ENCODE assay signal across 16 mouse cellular contexts in the genomic region with DNA sequence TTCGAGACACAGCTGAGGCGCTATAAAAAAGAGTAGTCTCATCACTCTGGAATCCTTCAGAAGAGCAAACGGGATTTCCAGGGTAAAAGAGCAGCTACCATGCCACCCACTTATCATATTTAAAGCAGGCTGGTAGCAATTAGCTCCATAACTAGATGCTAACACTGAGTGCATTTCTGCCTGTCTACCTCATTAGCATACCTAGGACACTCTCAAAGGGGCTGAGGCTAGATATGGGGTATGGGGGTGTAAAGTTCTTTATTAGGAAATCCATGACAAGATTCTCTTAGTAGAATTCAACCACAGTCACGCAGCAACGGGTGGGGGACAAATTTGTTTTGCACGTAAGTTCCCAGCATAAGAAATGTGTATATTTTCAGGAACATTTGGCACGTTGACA.
"Had no signal": no experiment of that assay in that cellular context is flagged by ENCODE, and none has a peak within 500 bp of the region (broad histone marks: within the 10 kb centered on the region; RNA-seq: fewer than 3 reads in every experiment).

No protein-coding gene starts in this region.

- H3K27ac ChIP-seq: kidney, postnatal 0 days; layer of hippocampus, adult 2 months; limb, embryonic 13.5 days; liver, embryonic 15.5 days; midbrain, embryonic 13.5 days; stomach, postnatal 0 days had no signal

- H3K36me3 ChIP-seq: limb, embryonic 13.5 days; liver, embryonic 15.5 days; midbrain, embryonic 13.5 days had no signal

- H3K9ac ChIP-seq: limb, embryonic 13.5 days; liver, embryonic 15.5 days; midbrain, embryonic 13.5 days had no signal

- H3K27me3 ChIP-seq: limb, embryonic 13.5 days; liver, embryonic 15.5 days; midbrain, embryonic 13.5 days had no signal

- DNase-seq: kidney, adult 11 months; kidney, adult 9 months; kidney, postnatal 4 days; left cerebral cortex, postnatal 4 days; lung, adult 2 months; lung, postnatal 36 days; thymus, adult 18-20 months; thymus, postnatal 14 days had no signal

- ATAC-seq: lung, postnatal 0 days; midbrain, embryonic 13.5 days had no signal

- H3K4me3 ChIP-seq: layer of hippocampus, adult 2 months; limb, embryonic 13.5 days; liver, embryonic 15.5 days; midbrain, embryonic 13.5 days had no signal

- H3K4me1 ChIP-seq: limb, embryonic 13.5 days; liver, embryonic 15.5 days; midbrain, embryonic 13.5 days had no signal

- H3K9me3 ChIP-seq: liver, embryonic 15.5 days; midbrain, embryonic 13.5 days had no signal

- H3K4me2 ChIP-seq: limb, embryonic 13.5 days; liver, embryonic 11.5 days; liver, embryonic 15.5 days; midbrain, embryonic 13.5 days had no signal
